Mouse (Mus musculus): ENCODE data around the gene Shisa3.

Shisa3 gene

DNA sequence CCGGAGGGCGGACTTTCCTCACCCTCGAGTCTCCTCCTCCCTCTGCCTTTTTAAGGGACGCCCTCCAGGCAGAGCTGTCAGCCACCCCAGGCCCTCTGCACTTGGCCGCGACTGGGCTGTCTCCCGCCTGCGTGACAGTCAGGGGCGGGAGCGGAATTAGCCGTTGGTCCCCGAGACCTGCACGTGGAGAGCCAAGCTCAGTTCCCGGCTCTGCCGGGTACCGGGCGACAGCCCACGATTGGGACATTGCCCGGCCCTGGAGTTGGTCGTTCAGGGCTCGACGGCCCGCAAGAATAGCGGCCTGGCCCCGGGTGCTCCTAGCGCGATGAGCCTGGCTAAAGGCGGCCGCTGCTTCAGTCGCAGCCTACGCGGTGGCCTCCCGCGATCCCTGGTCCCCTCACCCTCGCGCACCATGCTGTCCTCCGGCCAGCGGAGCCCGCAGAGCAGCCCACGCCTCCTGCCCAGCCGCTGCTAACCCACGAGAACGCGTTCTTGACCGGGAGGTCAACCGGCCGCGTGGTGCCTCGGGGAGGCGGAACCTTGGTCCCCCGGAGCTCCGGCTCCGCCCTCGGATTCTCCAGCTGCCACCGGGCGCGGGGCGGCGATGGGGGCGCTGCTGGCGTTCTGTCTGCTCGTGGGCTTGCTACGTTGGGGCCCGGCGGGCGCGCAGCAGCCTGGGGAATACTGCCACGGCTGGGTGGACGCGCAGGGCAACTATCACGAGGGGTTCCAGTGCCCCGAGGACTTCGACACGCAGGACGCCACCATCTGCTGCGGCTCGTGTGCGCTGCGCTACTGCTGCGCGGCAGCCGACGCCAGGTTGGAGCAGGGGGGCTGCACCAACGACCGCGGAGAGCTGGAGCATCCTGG is at the start of gene Shisa3:
TSS of gene Shisa3 (plus strand) at position 79 of the 870 bp plus-strand sequence.
- peak; percentile 17 to 27 for DNase-seq

DNA sequence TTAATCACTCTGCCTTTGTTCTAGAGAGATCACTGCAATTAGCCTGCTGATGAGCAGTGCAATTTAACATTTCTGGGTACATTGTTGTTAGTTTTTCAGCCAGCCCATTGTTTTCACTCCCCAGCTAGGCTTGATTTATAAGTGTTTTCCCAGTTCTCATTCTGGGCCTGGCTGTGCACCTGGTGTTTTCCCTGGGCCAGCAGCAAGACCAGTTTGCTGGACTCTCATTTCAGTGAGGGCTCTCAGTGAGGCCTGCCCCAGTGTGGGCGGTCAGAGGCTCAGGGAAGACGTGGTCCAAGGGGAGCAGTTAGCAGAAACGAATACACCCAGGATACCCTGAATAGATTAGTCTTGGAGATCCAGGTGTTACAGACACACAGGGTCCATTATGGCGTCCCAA is 49.0 kb upstream of the Shisa3 start:
- DNase-seq, result no peak

DNA sequence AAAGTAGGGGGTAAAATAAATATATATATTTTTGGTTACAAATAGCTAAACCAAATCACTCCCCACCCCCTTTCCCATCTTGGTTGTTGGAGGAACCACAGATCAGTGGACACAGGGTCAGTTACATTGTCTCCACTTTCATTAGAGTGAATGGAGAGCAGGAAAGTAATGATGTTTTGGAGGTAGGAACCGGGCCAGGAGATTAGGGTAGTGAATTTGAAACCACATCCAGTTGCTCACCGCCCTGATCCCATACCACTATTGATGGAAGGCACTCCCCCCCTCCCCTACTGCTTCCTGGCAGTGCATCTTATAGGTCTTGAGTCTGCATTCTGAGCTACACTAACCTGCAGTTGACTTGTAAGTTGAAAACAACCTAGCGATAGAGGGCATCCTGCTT is 48.6 kb upstream of the Shisa3 start:
- no peak for DNase-seq

DNA sequence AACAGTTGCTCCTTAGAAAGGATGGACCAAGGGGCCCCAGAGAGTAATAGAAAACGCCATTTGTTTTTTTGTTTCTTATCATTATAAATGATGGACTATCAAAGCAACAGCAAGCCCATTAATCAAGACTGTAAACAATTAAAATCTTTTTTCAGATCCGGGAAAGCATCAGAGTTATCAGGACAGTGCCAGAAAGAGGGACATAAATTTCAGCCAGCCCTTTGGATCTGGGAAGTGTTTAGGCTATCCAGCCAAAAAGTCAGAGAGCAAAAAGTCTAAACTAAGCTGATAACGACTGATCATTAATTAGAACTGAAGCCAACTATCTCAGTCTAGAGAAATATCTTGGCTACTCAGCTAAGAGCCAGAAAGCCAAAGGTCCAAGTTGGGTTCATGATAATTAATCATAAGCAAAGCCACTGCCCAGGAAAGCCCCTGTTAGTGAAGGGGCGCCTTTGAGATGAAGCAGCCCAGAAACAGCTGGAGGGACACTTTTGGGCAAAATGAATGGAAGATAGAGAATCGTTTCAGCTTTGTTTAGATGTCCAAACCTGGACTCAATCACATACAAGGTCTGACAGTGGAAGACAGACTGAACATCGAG is 35.0 kb upstream of the Shisa3 start:
- DNase-seq, result no peak

DNA sequence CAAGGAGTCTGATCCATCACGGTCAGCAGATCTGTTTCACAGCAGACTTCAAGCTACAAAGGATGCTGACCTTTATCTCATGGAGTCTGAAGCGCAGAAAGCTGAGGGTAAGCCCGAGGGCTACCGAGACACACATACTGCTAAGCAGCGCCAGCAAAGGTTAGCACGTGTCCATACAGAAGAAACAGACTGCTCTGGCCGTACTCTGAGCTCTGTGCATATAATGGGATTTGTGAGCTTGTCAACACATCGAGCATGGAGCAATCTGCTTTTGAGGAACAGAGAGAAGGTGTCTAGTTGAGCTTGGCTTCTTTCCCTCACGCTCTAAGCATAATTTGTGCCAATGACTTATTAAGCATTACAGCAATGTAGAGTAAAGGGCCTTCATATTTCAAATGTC is 33.6 kb upstream of the Shisa3 start:
- no peak for DNase-seq

DNA sequence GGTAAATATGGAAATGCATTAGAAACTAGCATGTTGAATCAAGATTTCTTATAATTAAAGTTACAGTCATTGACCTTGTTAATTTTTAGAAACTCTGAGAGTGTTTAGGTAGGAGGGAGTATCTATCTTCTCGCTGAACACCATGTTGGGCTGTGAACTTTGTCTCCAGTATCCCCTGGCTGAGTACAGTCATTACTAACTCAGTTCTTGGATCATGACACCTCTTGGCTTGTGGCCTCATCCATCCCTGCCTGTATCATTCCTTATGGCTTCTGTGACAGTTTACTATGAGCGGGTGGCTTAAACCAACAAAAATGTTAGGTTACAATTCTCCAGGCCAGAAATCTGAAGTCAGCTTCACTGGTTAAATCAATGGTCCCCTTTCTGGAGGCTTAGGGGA is 32.0 kb upstream of the Shisa3 start:
- no peak for DNase-seq

DNA sequence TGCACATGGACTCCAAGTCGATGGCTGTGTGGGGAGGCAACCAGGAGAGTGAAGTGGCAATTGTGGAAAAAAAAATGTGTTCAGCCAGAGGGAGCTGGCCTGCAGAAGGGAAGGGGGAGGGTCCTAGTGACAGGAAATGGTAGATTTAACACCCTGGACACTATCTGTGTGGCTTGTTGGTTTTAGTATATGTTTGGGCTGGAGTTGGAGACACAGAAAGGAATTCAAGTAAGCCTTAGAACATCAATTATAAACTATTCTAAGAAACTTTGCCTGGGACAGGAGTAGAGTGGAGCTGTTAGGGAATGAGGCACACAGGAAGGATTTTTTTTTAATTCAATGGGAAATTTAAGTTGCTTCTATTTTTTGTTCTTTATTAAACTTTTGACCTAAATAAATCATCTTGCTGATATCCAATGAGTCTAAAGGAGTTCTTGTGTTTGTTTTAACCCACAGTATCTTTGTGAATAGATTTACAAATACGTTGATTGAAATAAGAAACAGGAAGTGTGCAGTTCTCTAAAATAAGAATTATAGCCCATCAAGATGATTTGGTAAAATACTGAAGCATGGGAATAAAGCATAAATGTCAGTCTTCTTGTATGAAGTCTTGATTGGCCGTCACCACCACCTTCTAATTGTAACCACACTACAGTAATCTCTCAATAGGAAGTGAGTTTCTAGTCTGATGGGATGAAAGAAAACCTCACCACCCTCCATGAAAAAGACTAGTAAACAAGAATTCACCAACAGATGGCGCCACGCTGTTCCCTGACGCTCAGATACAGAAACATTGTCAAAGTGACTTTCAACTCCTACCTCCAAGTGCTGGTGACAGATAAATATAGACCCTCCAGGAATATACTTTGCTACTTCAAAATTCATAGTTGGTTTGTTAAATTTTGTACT is 27.7 kb upstream of the Shisa3 start:
- DNase-seq, result no peak

DNA sequence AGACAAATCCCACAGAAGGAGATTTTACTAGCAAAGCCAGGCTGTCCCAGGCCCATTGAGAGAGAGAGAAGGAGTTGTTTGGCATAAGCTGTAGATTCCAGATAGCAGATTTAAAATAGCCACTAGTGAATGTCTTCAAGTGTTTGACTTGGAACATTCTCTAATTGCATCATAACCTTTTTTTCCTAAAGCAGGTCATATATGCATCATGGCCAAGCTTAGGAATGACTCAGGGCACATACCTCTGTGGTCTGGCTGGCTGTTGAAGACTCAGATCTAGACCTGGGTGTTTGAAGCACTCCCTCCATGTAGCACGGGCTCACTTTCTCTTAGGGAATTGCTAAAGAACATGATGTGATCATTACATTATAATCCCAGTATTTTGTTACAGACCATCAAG is 12.6 kb upstream of the Shisa3 start:
- DNase-seq, result no peak

DNA sequence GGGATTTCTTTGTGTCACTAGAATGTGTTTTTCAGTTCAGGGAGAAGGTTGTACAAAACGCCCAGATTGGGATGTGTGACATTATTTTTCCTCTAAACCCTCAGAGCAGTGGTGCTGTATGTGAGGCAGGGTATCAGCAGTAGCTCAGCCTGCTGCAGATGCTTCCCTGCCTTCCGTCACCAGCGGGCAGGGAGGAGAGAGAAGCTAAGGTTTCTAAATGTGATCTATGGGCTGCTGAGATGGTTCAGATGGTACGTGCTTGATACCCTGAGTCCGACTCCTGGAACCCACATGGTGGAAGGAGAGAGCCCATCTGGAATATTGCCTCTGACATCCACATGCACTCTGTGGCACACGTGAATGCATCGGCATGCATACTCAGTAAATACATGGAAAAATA is 12.1 kb upstream of the Shisa3 start:
- no peak for DNase-seq

DNA sequence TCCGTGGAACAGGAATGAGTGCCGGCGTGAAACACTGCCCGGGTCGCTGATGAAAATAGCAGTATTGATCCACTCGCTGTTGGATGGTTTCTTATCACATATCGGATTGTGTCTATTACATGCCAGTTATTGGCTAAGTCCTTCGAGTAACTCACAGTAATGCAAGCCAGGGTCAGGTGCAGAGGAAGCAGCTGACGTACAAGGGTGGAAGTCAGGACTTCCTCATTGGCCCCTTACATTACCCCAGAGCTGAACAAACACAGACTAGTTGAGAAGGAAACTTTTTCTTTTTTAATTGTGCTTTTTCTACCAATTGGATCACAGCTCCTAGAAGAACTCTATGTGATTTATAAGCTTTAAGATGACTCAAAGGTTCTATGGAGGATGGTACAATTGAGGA is 7.7 kb upstream of the Shisa3 start:
- no peak for DNase-seq

DNA sequence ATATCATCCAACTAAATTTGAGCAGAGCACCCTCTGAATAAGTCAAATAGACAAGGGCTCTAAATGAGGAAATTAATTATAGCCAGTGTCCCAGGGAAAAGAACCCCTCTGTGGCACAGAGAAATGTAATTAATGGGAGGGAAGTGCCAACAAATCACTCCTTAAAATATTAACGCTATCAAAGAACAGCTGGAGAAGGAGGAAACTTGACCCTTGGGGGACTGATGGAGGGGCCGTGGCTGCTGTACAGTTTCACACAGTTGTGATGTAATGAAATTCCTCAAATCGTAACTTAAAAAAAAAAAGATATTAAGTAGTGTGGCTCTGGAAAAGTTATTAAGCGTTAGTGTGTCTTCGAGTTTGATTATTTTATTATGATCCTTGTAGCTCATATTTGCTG is 1.7 kb upstream of the Shisa3 start:
- no peak for DNase-seq

DNA sequence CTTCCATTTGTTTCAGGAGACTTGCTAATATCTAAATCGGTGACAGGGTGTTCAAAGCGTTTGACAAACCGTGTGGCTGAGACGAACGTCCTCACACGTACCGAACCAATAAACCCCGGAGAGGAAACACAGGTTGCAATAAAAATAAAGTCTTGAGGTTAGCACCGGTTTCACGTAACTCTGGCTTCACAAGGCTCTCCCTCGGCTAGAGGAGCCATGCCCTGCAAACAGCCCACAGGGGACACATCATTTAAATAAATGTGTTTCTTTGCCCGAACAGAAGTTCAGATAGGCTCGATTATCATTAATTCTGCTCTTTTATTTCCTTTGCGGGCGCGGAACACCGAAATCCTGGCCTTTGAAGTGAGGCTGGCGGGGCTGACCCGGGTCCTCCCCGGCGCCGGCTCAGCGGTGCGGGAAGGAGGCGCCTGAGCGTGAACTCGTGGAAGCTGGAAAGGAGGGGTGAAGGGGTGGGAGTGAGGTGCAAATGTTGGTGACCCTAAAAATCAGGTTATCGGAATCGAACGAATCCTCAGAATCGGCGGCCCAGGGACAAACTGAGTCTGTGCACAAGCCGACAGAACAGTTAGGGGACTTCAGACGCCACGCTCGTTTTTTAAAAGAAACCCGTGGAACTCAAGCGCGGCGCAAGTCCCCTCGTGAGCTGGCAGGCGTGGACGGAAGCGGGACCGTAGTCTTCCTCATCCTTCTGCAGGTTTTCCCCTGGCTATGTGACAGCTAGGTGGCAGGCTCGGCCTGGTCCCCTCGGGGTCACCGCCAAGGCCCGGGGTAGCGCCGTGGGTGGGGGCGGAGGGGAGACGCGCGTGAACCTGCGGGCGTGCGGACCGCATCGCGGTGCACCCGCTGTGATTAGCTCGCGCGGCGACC is 522 bp upstream of the Shisa3 start:
- peak; percentile 8 to 11 for DNase-seq

DNA sequence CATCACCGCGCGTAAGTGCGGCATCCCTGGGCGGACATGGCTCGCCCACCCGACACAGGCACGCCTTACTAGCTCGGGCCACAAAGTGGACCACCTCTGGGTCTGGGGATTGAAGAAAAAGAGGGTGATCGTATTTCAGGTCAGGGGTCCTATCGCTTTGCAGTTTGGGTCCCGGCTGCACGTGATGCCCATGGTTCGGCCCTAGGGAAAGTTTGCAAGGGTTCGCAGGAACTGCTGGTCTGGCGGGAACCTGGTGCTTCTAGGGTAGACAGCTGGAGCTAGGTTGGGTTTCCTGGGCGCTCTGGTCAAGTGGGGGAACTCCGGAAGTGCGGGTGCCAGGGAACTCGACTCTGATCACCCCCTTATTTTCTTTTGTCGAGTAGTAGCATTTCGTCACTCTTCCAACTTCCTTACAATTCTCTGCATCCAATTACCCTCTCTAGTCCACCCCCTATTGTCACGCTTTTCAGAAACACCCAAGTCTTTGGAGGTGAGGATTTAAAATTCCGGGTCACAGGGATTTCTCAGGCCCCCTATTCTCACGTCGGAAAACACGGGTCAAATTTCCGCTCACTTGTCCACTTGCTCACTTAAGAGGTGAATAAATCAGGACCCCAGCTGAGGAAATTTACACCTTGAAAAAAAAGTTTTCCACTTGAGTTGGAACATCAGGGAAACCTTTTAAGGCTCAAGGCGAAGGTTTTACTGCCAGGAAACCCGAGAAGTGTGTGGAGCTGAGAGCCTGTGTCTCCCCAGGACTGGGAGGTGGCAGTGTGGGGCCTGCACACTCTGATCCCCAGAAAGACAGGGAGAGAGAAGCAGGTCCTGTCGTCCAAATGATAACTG is 1.2 kb downstream of the Shisa3 start:
- no peak for DNase-seq

DNA sequence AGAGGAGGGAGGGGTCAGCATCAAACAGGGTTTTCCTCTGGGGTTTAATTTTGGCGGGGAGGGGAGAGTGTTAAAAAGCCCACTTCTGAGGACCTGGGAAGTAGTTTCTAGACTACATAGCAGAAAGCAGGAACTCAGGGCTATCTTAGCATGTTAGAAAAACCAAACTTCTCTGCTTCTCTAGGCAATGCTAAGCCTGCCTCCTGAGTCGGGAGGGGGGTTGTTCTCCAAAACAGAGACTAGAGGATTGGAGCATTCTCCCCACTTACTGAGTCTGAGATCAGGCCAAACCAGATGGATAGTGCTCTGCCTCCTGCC is 1.8 kb downstream of the Shisa3 start:
- no peak for DNase-seq

DNA sequence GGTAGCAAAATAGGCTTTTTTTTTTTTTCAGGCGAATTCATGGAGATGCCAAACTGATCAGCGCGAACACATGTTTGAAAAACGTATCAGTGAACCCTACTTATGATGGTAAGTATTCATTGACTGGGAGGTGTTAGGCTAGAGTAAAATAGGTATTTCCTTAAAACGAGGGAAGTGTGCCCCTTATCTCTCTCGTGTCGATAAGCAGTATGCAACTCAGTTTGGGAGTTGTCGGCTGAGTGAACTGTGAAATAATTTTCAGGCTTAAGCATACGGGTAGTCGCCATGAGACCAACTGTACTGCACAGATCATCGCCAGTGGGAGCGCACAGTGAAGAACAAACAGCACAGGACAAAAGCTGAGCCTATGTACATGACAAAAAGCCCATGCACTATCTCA is 13.5 kb downstream of the Shisa3 start:
- DNase-seq, result no peak

DNA sequence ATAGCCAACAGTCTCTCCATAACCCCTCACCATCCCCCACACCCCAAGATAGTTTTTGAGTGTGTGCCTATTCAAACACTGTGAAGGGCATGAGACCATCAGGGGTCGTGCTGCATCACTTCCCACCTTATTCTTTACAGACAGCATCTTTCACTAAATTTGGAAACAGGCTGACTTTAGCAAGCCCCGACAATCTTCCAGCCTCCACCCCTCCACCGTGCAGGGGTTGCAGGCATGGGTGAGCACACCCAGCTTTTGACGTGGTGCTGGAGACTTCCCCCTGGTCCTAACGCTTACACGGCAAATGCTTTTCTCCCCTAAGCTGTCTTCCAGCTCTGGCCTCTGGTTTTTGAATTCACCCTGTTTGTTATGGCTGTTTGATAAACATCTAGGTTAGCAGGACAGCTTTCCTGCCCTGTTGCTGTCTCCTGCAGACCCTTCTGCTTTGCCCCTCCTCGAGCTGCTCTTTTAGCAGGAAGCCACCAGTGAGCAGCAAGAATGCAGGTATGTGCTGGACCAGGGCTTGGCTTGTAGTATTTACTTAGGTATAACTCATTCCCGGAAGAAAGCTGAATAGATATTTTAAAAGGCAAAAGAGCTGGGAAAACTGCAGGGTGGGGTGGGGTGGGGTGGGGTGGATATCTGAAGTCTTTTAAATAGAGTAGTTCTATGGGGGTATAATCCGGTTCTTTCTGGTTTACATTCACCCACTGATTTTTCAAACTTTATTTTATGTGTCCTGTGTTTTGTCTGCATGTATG is 20.7 kb downstream of the Shisa3 start:
- DNase-seq, result no peak

DNA sequence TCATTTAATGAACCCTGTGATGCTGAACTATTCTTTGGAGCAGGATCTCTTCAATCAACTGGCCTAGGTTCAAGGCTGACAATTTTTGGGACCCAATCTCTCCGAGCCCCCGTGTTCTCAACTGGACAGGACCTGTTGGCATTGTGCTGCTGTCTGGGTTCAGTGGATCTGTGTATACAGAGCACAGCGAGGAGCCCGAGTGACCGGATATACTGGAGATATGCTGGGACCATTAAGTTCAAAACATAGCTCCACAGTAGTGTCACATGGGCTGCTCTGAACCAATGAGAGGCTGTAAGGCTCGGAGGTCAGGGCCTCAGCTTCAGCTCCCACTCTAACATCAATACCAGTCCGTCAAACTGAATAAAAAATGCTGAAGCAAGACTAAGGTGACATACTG is 21.8 kb downstream of the Shisa3 start:
- no peak for DNase-seq

DNA sequence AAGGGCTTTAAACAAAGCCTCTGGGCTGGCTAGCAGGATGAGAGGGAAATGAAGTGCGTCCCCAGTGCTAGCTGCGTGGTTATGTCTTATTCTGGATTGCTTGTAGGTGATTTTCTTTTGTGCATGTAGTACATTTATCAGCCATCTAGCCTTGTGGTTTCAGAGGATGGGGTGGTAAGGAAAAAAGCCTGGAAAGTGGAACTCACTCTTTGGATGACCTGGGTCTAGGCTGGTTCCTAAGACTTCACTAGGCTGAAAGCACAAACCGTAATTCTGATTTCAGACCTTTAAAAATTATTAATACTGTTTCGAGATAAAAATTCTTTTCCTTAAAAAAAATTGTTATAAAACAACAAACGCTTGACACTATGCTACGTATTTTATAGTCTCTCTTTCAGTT is 22.2 kb downstream of the Shisa3 start:
- DNase-seq, result no peak

DNA sequence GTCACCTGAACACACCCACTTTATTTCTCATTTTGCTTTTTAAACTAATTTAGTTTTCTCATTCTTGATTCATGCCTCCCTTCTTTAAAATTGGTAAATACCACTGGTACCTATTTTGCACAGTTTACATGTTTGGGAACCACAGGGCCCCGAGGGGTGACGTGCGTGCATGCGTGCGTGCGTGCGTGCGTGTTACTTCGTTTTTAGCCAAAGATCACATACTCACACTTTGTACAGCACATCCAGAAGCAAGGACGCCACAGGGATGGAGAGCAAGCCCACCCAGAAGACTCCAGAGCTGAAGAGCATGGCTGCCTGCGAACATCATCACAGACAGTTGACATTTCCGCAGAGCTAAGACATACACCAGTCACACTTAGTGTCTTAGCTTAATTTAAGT is 23.6 kb downstream of the Shisa3 start:
- no peak for DNase-seq

DNA sequence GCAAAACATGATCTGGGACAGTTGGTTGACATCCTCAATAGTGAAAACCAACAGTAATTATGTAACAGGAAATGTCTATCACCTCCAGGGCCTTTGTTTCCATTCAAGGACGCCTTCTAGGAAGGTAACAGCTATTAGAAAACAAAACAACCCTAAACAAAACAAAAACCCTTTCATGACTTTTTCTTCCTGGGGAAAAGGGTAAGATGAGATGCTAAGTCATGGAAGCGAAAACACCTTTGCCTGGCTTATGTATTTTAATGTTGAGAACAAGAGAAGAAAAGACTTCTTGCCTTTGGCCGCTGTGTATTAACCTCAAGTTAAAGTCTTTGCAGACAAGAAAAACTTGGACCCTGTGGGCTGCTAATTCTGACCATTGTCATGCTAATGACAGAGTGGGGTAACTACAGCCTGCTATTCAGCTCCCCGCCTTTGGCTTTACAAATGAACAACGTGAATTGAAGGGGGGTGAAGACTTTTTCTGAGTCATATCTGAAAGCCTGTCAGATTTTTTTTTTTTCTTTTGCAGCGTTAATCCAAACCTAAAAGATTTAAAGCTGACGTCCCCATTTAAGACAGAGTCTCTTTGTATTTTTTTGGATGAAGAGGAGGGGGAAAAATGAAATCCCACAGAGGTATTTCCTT is 25.6 kb downstream of the Shisa3 start:
- DNase-seq, result no peak
